Comparison of ENCODE assay signal across 29 mouse cellular contexts in genomic region chr1:185923723-185924122, GRCm38 (mm10).
DNase-seq lines count a peak whose midpoint lies in the region; ATAC-seq and TF ChIP-seq lines count a peak whose summit lies in the region.
"Had no signal": no experiment of that assay in that cellular context is flagged by ENCODE, and none has a peak within 500 bp of the region (broad histone marks: within the 10 kb centered on the region; RNA-seq: fewer than 3 reads in every experiment).

No protein-coding gene starts in this region.

- DNase-seq in adrenal gland, postnatal 10 days, result peak; percentile 11
- no peak for DNase-seq in adrenal gland, postnatal 14 days
- DNase-seq in lung, postnatal 0 days (ENCODE audit: low spot score), result peak; percentile 50
- no peak for DNase-seq in lung, postnatal 4 days
- peak; percentile 55 for DNase-seq in lung, postnatal 36 days
- DNase-seq in lung, postnatal 10 days, result no peak
- peak; percentile 33 for DNase-seq in gonadal fat pad, adult 2 months (ENCODE audit: low read depth)
- no peak for DNase-seq in left cerebral cortex, adult 2 months (ENCODE audit: extremely low spot score in 1 of 2, low spot score in 2 of 2)
- DNase-seq: adrenal gland, adult 2 months; adrenal gland, postnatal 25 days; B cell, adult 2 months; cerebellum, adult 11 months; cerebellum, adult 18-20 months; cerebellum, adult 8-10 months; cerebellum, adult 9-11 months; cerebellum, postnatal 14 days; cerebellum, postnatal 36 days; embryo, embryonic 11 days; forebrain, postnatal 0 days had no signal

- H3K27me3 ChIP-seq in lung, postnatal 0 days (replicated peaks; ENCODE audit: insufficient read depth, low read length), result no peaks in the 10 kb centered on the region
- H3K27me3 ChIP-seq: CH12.LX; embryonic facial prominence, embryonic 13.5 days; embryonic facial prominence, embryonic 15.5 days; forebrain, embryonic 13.5 days; forebrain, embryonic 15.5 days had no signal

- H3K4me1 ChIP-seq in lung, postnatal 0 days (ENCODE audit: insufficient read depth, low read depth, low read length), result no peaks in the 10 kb centered on the region
- H3K4me1 ChIP-seq: embryonic facial prominence, embryonic 13.5 days; embryonic facial prominence, embryonic 15.5 days; forebrain, embryonic 13.5 days; forebrain, embryonic 15.5 days had no signal

- no peak overlapping the region for H3K4me3 ChIP-seq in lung, postnatal 0 days (ENCODE audit: low read depth, low read length)
- no peak overlapping the region for H3K4me3 ChIP-seq in left cerebral cortex, adult 2 months
- H3K4me3 ChIP-seq: embryonic facial prominence, embryonic 13.5 days; embryonic facial prominence, embryonic 15.5 days; erythroblast, embryonic 14.5 days; forebrain, embryonic 13.5 days; forebrain, embryonic 15.5 days had no signal

- intact Hi-C loops in left cerebral cortex, adult 2 months (cut with DNase I), result no loop called here

- no peak for TF ChIP-seq CTCF in lung, postnatal 0 days (IDR thresholded peaks at IDR 0.05)
- TF ChIP-seq CTCF in left cerebral cortex, adult 2 months (IDR thresholded peaks at IDR 0.05), result no peak

- no peak for TF ChIP-seq EP300 in lung, postnatal 0 days (IDR thresholded peaks at IDR 0.05)

- H3K27ac ChIP-seq in lung, postnatal 0 days (ENCODE audit: low read length), result no peak overlapping the region
- H3K27ac ChIP-seq in left cerebral cortex, adult 2 months, result no peak overlapping the region
- H3K27ac ChIP-seq: embryonic facial prominence, embryonic 13.5 days; embryonic facial prominence, embryonic 15.5 days; forebrain, embryonic 13.5 days; forebrain, embryonic 15.5 days had no signal

- no peaks in the 10 kb centered on the region for H3K36me3 ChIP-seq in lung, postnatal 0 days (ENCODE audit: insufficient read depth, low read length)
- H3K36me3 ChIP-seq: embryonic facial prominence, embryonic 13.5 days; embryonic facial prominence, embryonic 15.5 days; forebrain, embryonic 15.5 days; G1E had no signal

- no peak overlapping the region for H3K9ac ChIP-seq in lung, postnatal 0 days (replicated peaks; ENCODE audit: low read depth)
- H3K9ac ChIP-seq: embryonic facial prominence, embryonic 13.5 days; embryonic facial prominence, embryonic 15.5 days; forebrain, embryonic 13.5 days; forebrain, embryonic 15.5 days; forebrain, postnatal 0 days had no signal

- H3K4me2 ChIP-seq in lung, postnatal 0 days (replicated peaks; ENCODE audit: low read depth, low read length), result no peak overlapping the region
- H3K4me2 ChIP-seq: embryonic facial prominence, embryonic 13.5 days; embryonic facial prominence, embryonic 15.5 days; forebrain, embryonic 13.5 days; forebrain, embryonic 15.5 days had no signal

- H3K9me3 ChIP-seq in lung, postnatal 0 days (ENCODE audit: low read length), result no peaks in the 10 kb centered on the region
- H3K9me3 ChIP-seq: embryonic facial prominence, embryonic 13.5 days; embryonic facial prominence, embryonic 15.5 days; forebrain, embryonic 13.5 days; forebrain, embryonic 15.5 days had no signal

- 37% methylated on average over 2 of the region's 2 CpGs for WGBS in lung, postnatal 0 days

- ATAC-seq in lung, postnatal 0 days, result no peak
- ATAC-seq: activated CD4-positive, CD25-positive, alpha-beta regulatory T cell, adult 4 months; CD4-positive, CD25-positive, alpha-beta regulatory T cell, adult 4 months; forebrain, embryonic 13.5 days; forebrain, embryonic 15.5 days; forebrain, postnatal 0 days; Patski had no signal

Comparison
In these comparisons a context has a peak if more than half of its experiments do, and no peak if none do; other contexts are left out.
1. DNase-seq: peak in adrenal gland, postnatal 10 days (single experiment), lung, postnatal 0 days (single experiment), lung, postnatal 36 days (single experiment) and gonadal fat pad, adult 2 months (single experiment); none in adrenal gland, postnatal 14 days (single experiment), lung, postnatal 4 days (0 of 2), lung, postnatal 10 days (single experiment) and left cerebral cortex, adult 2 months (0 of 2).